In genomic region chr1:162891980-162892451, GRCm38 (mm10) we compare ENCODE assay signal across 13 mouse cellular contexts. TPM values are rescaled to one million over a fixed set of nuclear protein-coding genes. Genes with fewer than 3 reads are reported as not detected.
DNase-seq lines count a peak whose midpoint lies in the region; ATAC-seq and TF ChIP-seq lines count a peak whose summit lies in the region.
"Had no signal": no experiment of that assay in that cellular context is flagged by ENCODE, and none has a peak within 500 bp of the region (broad histone marks: within the 10 kb centered on the region; RNA-seq: fewer than 3 reads in every experiment).

No protein-coding gene starts in this region.

- H3K27me3 ChIP-seq in limb, embryonic 15.5 days: no peaks in the 10 kb centered on the region
- no peaks in the 10 kb centered on the region for H3K27me3 ChIP-seq in limb, embryonic 10.5 days (ENCODE audit: low read depth, poor library complexity, severe bottlenecking)
- H3K27me3 ChIP-seq in stomach, postnatal 0 days (ENCODE audit: control insufficient read depth, insufficient read depth, low read length): no peaks in the 10 kb centered on the region
- no peaks in the 10 kb centered on the region for H3K27me3 ChIP-seq in hindbrain, embryonic 12.5 days
- H3K27me3 ChIP-seq in hindbrain, postnatal 0 days (ENCODE audit: insufficient read depth, low read length): no peaks in the 10 kb centered on the region
- H3K27me3 ChIP-seq: midbrain, embryonic 12.5 days; neural tube, embryonic 15.5 days had no signal

- H3K36me3 ChIP-seq in limb, embryonic 15.5 days: no peaks in the 10 kb centered on the region
- no peaks in the 10 kb centered on the region for H3K36me3 ChIP-seq in limb, embryonic 10.5 days
- no peaks in the 10 kb centered on the region for H3K36me3 ChIP-seq in stomach, postnatal 0 days (ENCODE audit: control insufficient read depth, insufficient read depth, low read length)
- no peaks in the 10 kb centered on the region for H3K36me3 ChIP-seq in hindbrain, embryonic 12.5 days
- H3K36me3 ChIP-seq in hindbrain, postnatal 0 days (ENCODE audit: insufficient read depth, low read length): no peaks in the 10 kb centered on the region
- H3K36me3 ChIP-seq: midbrain, embryonic 12.5 days; neural tube, embryonic 15.5 days had no signal

- H3K4me1 ChIP-seq in limb, embryonic 15.5 days: no peaks in the 10 kb centered on the region
- H3K4me1 ChIP-seq in limb, embryonic 10.5 days: no peaks in the 10 kb centered on the region
- no peaks in the 10 kb centered on the region for H3K4me1 ChIP-seq in stomach, postnatal 0 days (replicated peaks; ENCODE audit: control insufficient read depth, insufficient read depth)
- H3K4me1 ChIP-seq in hindbrain, embryonic 12.5 days: no peaks in the 10 kb centered on the region
- H3K4me1 ChIP-seq in hindbrain, postnatal 0 days (ENCODE audit: insufficient read depth, low read length): no peaks in the 10 kb centered on the region
- H3K4me1 ChIP-seq: midbrain, embryonic 12.5 days; neural tube, embryonic 15.5 days had no signal

- H3K4me3 ChIP-seq in limb, embryonic 15.5 days: no peak overlapping the region
- H3K4me3 ChIP-seq in limb, embryonic 10.5 days: no peak overlapping the region
- no peak overlapping the region for H3K4me3 ChIP-seq in stomach, postnatal 0 days (ENCODE audit: low read depth, low read length)
- H3K4me3 ChIP-seq in hindbrain, embryonic 12.5 days: no peak overlapping the region
- no peak overlapping the region for H3K4me3 ChIP-seq in hindbrain, postnatal 0 days (ENCODE audit: low read length)
- H3K4me3 ChIP-seq: midbrain, embryonic 12.5 days; neural tube, embryonic 15.5 days had no signal

- DNase-seq in adrenal gland, adult 2 months: peak; percentile 38
- DNase-seq in adrenal gland, postnatal 4 days (ENCODE audit: low spot score in 2 of 2): no peak
- no peak for DNase-seq in limb, embryonic 10.5 days (ENCODE audit: low spot score)
- peak; percentile 73 to 86 for DNase-seq in lung, adult 18-20 months
- DNase-seq in stomach, postnatal 0 days (ENCODE audit: low spot score): no peak
- no peak for DNase-seq in hindbrain, postnatal 0 days (ENCODE audit: low spot score)

- no peaks in the 10 kb centered on the region for H3K9me3 ChIP-seq in limb, embryonic 15.5 days
- H3K9me3 ChIP-seq in limb, embryonic 10.5 days (replicated peaks): no peaks in the 10 kb centered on the region
- no peaks in the 10 kb centered on the region for H3K9me3 ChIP-seq in stomach, postnatal 0 days (ENCODE audit: control insufficient read depth, low read length)
- H3K9me3 ChIP-seq in hindbrain, embryonic 12.5 days (replicated peaks): no peaks in the 10 kb centered on the region
- H3K9me3 ChIP-seq in hindbrain, postnatal 0 days (ENCODE audit: low read length): no peaks in the 10 kb centered on the region
- H3K9me3 ChIP-seq: midbrain, embryonic 12.5 days; neural tube, embryonic 15.5 days had no signal

- 55% methylated on average over 6 of the region's 6 CpGs for WGBS in limb, embryonic 15.5 days
- WGBS in limb, embryonic 10.5 days: 84% methylated on average over 6 of the region's 6 CpGs
- WGBS in stomach, postnatal 0 days: 8% methylated on average over 6 of the region's 6 CpGs
- 79% methylated on average over 6 of the region's 6 CpGs for WGBS in hindbrain, embryonic 12.5 days
- 67% methylated on average over 6 of the region's 6 CpGs for WGBS in hindbrain, postnatal 0 days

- no peak overlapping the region for H3K4me2 ChIP-seq in limb, embryonic 15.5 days
- no peak overlapping the region for H3K4me2 ChIP-seq in stomach, postnatal 0 days (replicated peaks; ENCODE audit: low read depth)
- no peak overlapping the region for H3K4me2 ChIP-seq in hindbrain, embryonic 12.5 days (replicated peaks)
- H3K4me2 ChIP-seq in hindbrain, postnatal 0 days (ENCODE audit: low read depth, low read length): no peak overlapping the region
- H3K4me2 ChIP-seq: midbrain, embryonic 12.5 days; neural tube, embryonic 15.5 days had no signal

- 0 out of 2 replicates have a peak overlapping the region, but pooled peaks have one; percentile 30 for H3K27ac ChIP-seq in limb, embryonic 15.5 days
- H3K27ac ChIP-seq in limb, embryonic 10.5 days: no peak overlapping the region
- H3K27ac ChIP-seq in stomach, postnatal 0 days (replicated peaks): no peak overlapping the region
- H3K27ac ChIP-seq in hindbrain, embryonic 12.5 days: no peak overlapping the region
- no peak overlapping the region for H3K27ac ChIP-seq in hindbrain, postnatal 0 days
- H3K27ac ChIP-seq: midbrain, embryonic 12.5 days; neural tube, embryonic 15.5 days had no signal

- no peak for TF ChIP-seq EP300 in stomach, postnatal 0 days (optimal IDR thresholded peaks at IDR 0.05)

- no peak for ATAC-seq in limb, embryonic 15.5 days (ENCODE audit: insufficient number of reproducible peaks, low FRiP score, low TSS enrichment, low read depth)
- peak; percentile 86 for ATAC-seq in stomach, postnatal 0 days (ENCODE audit: low FRiP score, low TSS enrichment)
- no peak for ATAC-seq in hindbrain, embryonic 12.5 days (ENCODE audit: low FRiP score)
- no peak for ATAC-seq in hindbrain, postnatal 0 days

- no peak overlapping the region for H3K9ac ChIP-seq in limb, embryonic 15.5 days
- no peak overlapping the region for H3K9ac ChIP-seq in stomach, postnatal 0 days (ENCODE audit: low read length)
- no peak overlapping the region for H3K9ac ChIP-seq in hindbrain, embryonic 12.5 days
- no peak overlapping the region for H3K9ac ChIP-seq in hindbrain, postnatal 0 days (replicated peaks; ENCODE audit: low read length)
- H3K9ac ChIP-seq: midbrain, embryonic 12.5 days; neural tube, embryonic 15.5 days had no signal

- TF ChIP-seq CTCF in stomach, postnatal 0 days (IDR thresholded peaks at IDR 0.05; ENCODE audit: low read depth): no peak
- no peak for TF ChIP-seq CTCF in hindbrain, postnatal 0 days (IDR thresholded peaks at IDR 0.05; ENCODE audit: low read depth)

RNA-seq across cellular contexts. Expression of gene Fmo2, which starts 6.5 kb away (rescaled TPM):
- 10 to 100 TPM; 45.6 to 72.3 TPM for total RNA-seq in adrenal gland, adult 2 months (2021)
- 2.4 and 10.4 TPM in 2 replicates for polyA plus RNA-seq in adrenal gland, adult 2 months (2012; rRNA removed)
- 10 to 100 TPM; 26.0 to 37.4 TPM for total RNA-seq in adrenal gland, postnatal 4 days (2021)
- 3.0 and 4.8 TPM in 2 replicates for polyA plus RNA-seq in limb, embryonic 15.5 days (2015; fragmentation: Nextera tagmentation; extraction: Ambion mirVana)
- 0.08 TPM in 1 of 2 replicates, not detected in the other for polyA plus RNA-seq in limb, embryonic 10.5 days (2016; fragmentation: Nextera tagmentation; extraction: Ambion mirVana)
- polyA plus RNA-seq in stomach, postnatal 0 days (2015; fragmentation: Nextera tagmentation; extraction: Ambion mirVana): 16.4 and 17.7 TPM in 2 replicates
- 0.14 TPM in 1 of 2 replicates, not detected in the other for polyA plus RNA-seq in hindbrain, embryonic 12.5 days (2016; fragmentation: Nextera tagmentation; extraction: Ambion mirVana)
- total RNA-seq in hindbrain, postnatal 0 days (2014; rRNA removed): 0.14 and 1.1 TPM in 2 replicates
- polyA plus RNA-seq in hindbrain, postnatal 0 days (2015; fragmentation: Nextera tagmentation; extraction: Ambion mirVana): 0.44 and 0.68 TPM in 2 replicates

RNA-seq across cellular contexts. Expression of gene Fmo1, which starts 25.6 kb away (rescaled TPM):
- total RNA-seq in adrenal gland, adult 2 months (2021): 100 to 1,000 TPM; 241 to 652 TPM
- 20.8 and 29.8 TPM in 2 replicates for polyA plus RNA-seq in adrenal gland, adult 2 months (2012; rRNA removed)
- total RNA-seq in adrenal gland, postnatal 4 days (2021): 100 to 1,000 TPM; 106 to 126 TPM
- polyA plus RNA-seq in limb, embryonic 15.5 days (2015; fragmentation: Nextera tagmentation; extraction: Ambion mirVana): 37.2 and 51.8 TPM in 2 replicates
- polyA plus RNA-seq in limb, embryonic 10.5 days (2016; fragmentation: Nextera tagmentation; extraction: Ambion mirVana): 1.6 and 2.1 TPM in 2 replicates
- polyA plus RNA-seq in stomach, postnatal 0 days (2015; fragmentation: Nextera tagmentation; extraction: Ambion mirVana): 14.7 and 18.3 TPM in 2 replicates
- polyA plus RNA-seq in hindbrain, embryonic 12.5 days (2016; fragmentation: Nextera tagmentation; extraction: Ambion mirVana): 28.3 and 34.9 TPM in 2 replicates
- total RNA-seq in hindbrain, postnatal 0 days (2014; rRNA removed): 45.3 and 48.8 TPM in 2 replicates
- 33.2 and 36.8 TPM in 2 replicates for polyA plus RNA-seq in hindbrain, postnatal 0 days (2015; fragmentation: Nextera tagmentation; extraction: Ambion mirVana)

RNA-seq across cellular contexts. Expression of gene Fmo6, which starts 45.3 kb away (rescaled TPM):
- total RNA-seq in adrenal gland, adult 2 months (2021): not detected
- not detected in 2 replicates for polyA plus RNA-seq in adrenal gland, adult 2 months (2012; rRNA removed)
- total RNA-seq in adrenal gland, postnatal 4 days (2021): not detected
- polyA plus RNA-seq in limb, embryonic 15.5 days (2015; fragmentation: Nextera tagmentation; extraction: Ambion mirVana): 0.36 and 0.55 TPM in 2 replicates
- polyA plus RNA-seq in limb, embryonic 10.5 days (2016; fragmentation: Nextera tagmentation; extraction: Ambion mirVana): not detected in 2 replicates
- polyA plus RNA-seq in stomach, postnatal 0 days (2015; fragmentation: Nextera tagmentation; extraction: Ambion mirVana): 0.08 TPM in 1 of 2 replicates, not detected in the other
- not detected in 2 replicates for polyA plus RNA-seq in hindbrain, embryonic 12.5 days (2016; fragmentation: Nextera tagmentation; extraction: Ambion mirVana)
- total RNA-seq in hindbrain, postnatal 0 days (2014; rRNA removed): not detected in 2 replicates
- polyA plus RNA-seq in hindbrain, postnatal 0 days (2015; fragmentation: Nextera tagmentation; extraction: Ambion mirVana): not detected in 2 replicates
- total RNA-seq: layer of hippocampus, postnatal 25 days had no signal
- polyA plus RNA-seq: hindbrain, embryonic 11.5 days; midbrain, embryonic 12.5 days; small intestine, adult 2 months had no signal

Comparison
In these comparisons a context has a peak if more than half of its experiments do, and no peak if none do; other contexts are left out.
1. DNase-seq: peak in adrenal gland, adult 2 months (single experiment) and lung, adult 18-20 months (2 of 2); none in adrenal gland, postnatal 4 days (0 of 2), limb, embryonic 10.5 days (single experiment), stomach, postnatal 0 days (single experiment) and hindbrain, postnatal 0 days (single experiment).